Mouse (Mus musculus): ENCODE data around the gene Klhl2.

- no peak for TF ChIP-seq GATA1 (IDR thresholded peaks at IDR 0.05; ENCODE audit: low read length)
- TF ChIP-seq TAL1 (IDR thresholded peaks at IDR 0.05; ENCODE audit: low read length) = no peak
Measured at GRCm38 (mm10) chr8:64740547-64741211, 109.1 kb downstream of the Klhl2 start.

All from erythroblast, embryonic 14.5 days (primary cell).